In genomic region chr2:5636801-5637742, GRCm38 (mm10) we compare ENCODE assay signal across 9 mouse cellular contexts.
A peak's percentile ranks its signal among the peaks of the same experiment; 100 is the strongest.
DNase-seq lines count a peak whose midpoint lies in the region; ATAC-seq and TF ChIP-seq lines count a peak whose summit lies in the region.
"Had no signal": no experiment of that assay in that cellular context is flagged by ENCODE, and none has a peak within 500 bp of the region (broad histone marks: within the 10 kb centered on the region; RNA-seq: fewer than 3 reads in every experiment).

No protein-coding gene starts in this region.

- H3K36me3 ChIP-seq in stomach, postnatal 0 days (ENCODE audit: control insufficient read depth, insufficient read depth, low read length), result no peaks in the 10 kb centered on the region
- no peaks in the 10 kb centered on the region for H3K36me3 ChIP-seq in heart, embryonic 12.5 days
- H3K36me3 ChIP-seq: limb, embryonic 12.5 days had no signal

- peak; percentile 64; the same call in 1 of the 2 replicates for ATAC-seq in stomach, postnatal 0 days (ENCODE audit: low FRiP score, low TSS enrichment)
- no peak for ATAC-seq in heart, embryonic 12.5 days (ENCODE audit: insufficient number of reproducible peaks, low FRiP score)

- H3K27me3 ChIP-seq in stomach, postnatal 0 days (ENCODE audit: control insufficient read depth, insufficient read depth, low read length), result no peaks in the 10 kb centered on the region
- H3K27me3 ChIP-seq in heart, embryonic 12.5 days (replicated peaks), result no peaks in the 10 kb centered on the region
- H3K27me3 ChIP-seq: limb, embryonic 12.5 days had no signal

- WGBS in stomach, postnatal 0 days, result 56% methylated on average over 14 of the region's 14 CpGs
- 83% methylated on average over 14 of the region's 14 CpGs for WGBS in heart, embryonic 12.5 days

- peak; percentile 43 for DNase-seq in gastrocnemius, adult 18-20 months (ENCODE audit: low spot score)
- DNase-seq in gastrocnemius, postnatal 10 days, result no peak
- peak; percentile 81 for DNase-seq in 3T3-L1 (ENCODE audit: low read depth, low spot score)
- DNase-seq in cerebellum, adult 9-10 months, result peak; percentile 42
- DNase-seq in layer of hippocampus, postnatal 10 days (ENCODE audit: low spot score in 2 of 2), result peak; percentile 48 to 56
- DNase-seq in stomach, postnatal 0 days (ENCODE audit: low spot score), result no peak
- no peak for DNase-seq in kidney, postnatal 14 days

- peak overlapping the region; percentile 56; the same call in 1 of the 2 replicates for H3K27ac ChIP-seq in stomach, postnatal 0 days (replicated peaks)
- no peak overlapping the region for H3K27ac ChIP-seq in heart, embryonic 12.5 days (ENCODE audit: poor library complexity, severe bottlenecking)
- H3K27ac ChIP-seq: limb, embryonic 12.5 days had no signal

- 0 out of 2 replicates have a peak, but pooled peaks cover 2% of the 10 kb centered on the region for H3K4me1 ChIP-seq in stomach, postnatal 0 days (replicated peaks; ENCODE audit: control insufficient read depth, insufficient read depth)
- H3K4me1 ChIP-seq in heart, embryonic 12.5 days (replicated peaks), result peaks cover 9% of the 10 kb centered on the region; the same call in 1 of the 2 replicates
- H3K4me1 ChIP-seq: limb, embryonic 12.5 days had no signal

- no peak overlapping the region for H3K4me3 ChIP-seq in stomach, postnatal 0 days (ENCODE audit: low read depth, low read length)
- no peak overlapping the region for H3K4me3 ChIP-seq in heart, embryonic 12.5 days
- H3K4me3 ChIP-seq: limb, embryonic 12.5 days had no signal

- H3K9me3 ChIP-seq in stomach, postnatal 0 days (ENCODE audit: control insufficient read depth, low read length), result no peaks in the 10 kb centered on the region
- no peaks in the 10 kb centered on the region for H3K9me3 ChIP-seq in heart, embryonic 12.5 days (replicated peaks)
- H3K9me3 ChIP-seq: limb, embryonic 12.5 days had no signal

- no peak for TF ChIP-seq EP300 in stomach, postnatal 0 days (optimal IDR thresholded peaks at IDR 0.05)

- TF ChIP-seq CTCF in stomach, postnatal 0 days (IDR thresholded peaks at IDR 0.05; ENCODE audit: low read depth), result no peak

- no peak overlapping the region for H3K9ac ChIP-seq in stomach, postnatal 0 days (ENCODE audit: low read length)
- no peak overlapping the region for H3K9ac ChIP-seq in heart, embryonic 12.5 days
- H3K9ac ChIP-seq: limb, embryonic 12.5 days had no signal

- no peak overlapping the region for H3K4me2 ChIP-seq in stomach, postnatal 0 days (replicated peaks; ENCODE audit: low read depth)
- H3K4me2 ChIP-seq in heart, embryonic 12.5 days, result no peak overlapping the region
- H3K4me2 ChIP-seq: limb, embryonic 12.5 days had no signal

Comparison
In these comparisons a context has a peak if more than half of its experiments do, and no peak if none do; other contexts are left out.
1. DNase-seq: peak in gastrocnemius, adult 18-20 months (single experiment), 3T3-L1 (single experiment), cerebellum, adult 9-10 months (single experiment) and layer of hippocampus, postnatal 10 days (2 of 2); none in gastrocnemius, postnatal 10 days (single experiment), stomach, postnatal 0 days (single experiment) and kidney, postnatal 14 days (single experiment).